Mouse (Mus musculus) ES-Bruce4 (cell line): ENCODE results near the gene Nox4.

Source experiments
- CTCF ChIP-seq: IDR thresholded peaks from one replicate; pipeline ENCODE4 v1.8.1; 2011; ENCODE audit warnings: low read depth, low read length
- EP300 ChIP-seq: IDR thresholded peaks from 2 replicates; pipeline ENCODE4 v1.6.1; 2011; ENCODE audit warnings: low read depth, low read length; ENCODE audit not compliant: insufficient read depth

DNA sequence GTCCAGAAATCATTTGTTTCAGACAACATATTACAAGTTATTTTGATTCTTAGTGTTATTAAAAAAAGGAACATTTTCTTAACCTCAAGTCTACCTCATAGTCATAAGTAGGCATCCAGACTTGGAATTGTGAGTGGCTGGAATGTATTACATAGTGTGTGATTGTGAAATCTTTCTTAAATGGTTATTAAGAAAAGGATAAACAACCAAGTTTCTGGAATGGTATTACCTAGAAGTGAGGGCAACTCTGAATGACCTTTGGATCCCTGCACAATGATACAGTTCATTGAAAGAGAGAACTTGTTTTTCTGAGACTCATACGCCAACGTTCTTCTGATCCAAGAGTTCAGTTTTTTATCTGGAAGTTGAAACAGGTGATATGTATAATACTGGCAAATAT is 125.4 kb downstream of the Nox4 start:
- TF ChIP-seq EP300 (no peak), CTCF (no peak)
